Mouse (Mus musculus): ENCODE measurements around the gene Gm13288.
"Not testable (repeated sequence)": the region's sequence is repeated elsewhere in the genome, so short reads cannot be mapped to it uniquely, and the experiment has no call there.

Gene Gm13288

GRCm38 (mm10) chr4:88802954-88803353 is 2.4 kb upstream of the Gm13288 start, which contains the start of gene Gm13287:
Gm13287 (plus strand) TSS chr4:88803254.
- DNase-seq: not testable (repeated sequence)

GRCm38 (mm10) chr4:88805761-88806160 is 430 bp downstream of the Gm13288 start:
- not testable (repeated sequence) for DNase-seq

GRCm38 (mm10) chr4:88815928-88816327 is 10.6 kb downstream of the Gm13288 start, which contains the start of gene Ifna7:
Ifna7 (plus strand) TSS chr4:88816228.
- no peak for DNase-seq

- DNase-seq: no peak
Observed at GRCm38 (mm10) chr4:88819659-88820058, 14.3 kb downstream of the Gm13288 start, which contains the start of gene Ifna11. Ifna11 (plus strand) TSS chr4:88819959.

GRCm38 (mm10) chr4:88822995-88823394 is 17.7 kb downstream of the Gm13288 start:
- DNase-seq: no peak

GRCm38 (mm10) chr4:88827116-88827515 is 21.8 kb downstream of the Gm13288 start, which contains the start of gene Ifna6:
Ifna6 (plus strand) TSS chr4:88827416.
- DNase-seq: not testable (repeated sequence)

GRCm38 (mm10) chr4:88830523-88830922 is 25.2 kb downstream of the Gm13288 start:
- DNase-seq: peak; percentile 28

- DNase-seq: not testable (repeated sequence)
Observed at GRCm38 (mm10) chr4:88835225-88835624, 29.9 kb downstream of the Gm13288 start, which contains the start of gene Ifna5. Ifna5 (plus strand) TSS chr4:88835525.

- DNase-seq: no peak
Observed at GRCm38 (mm10) chr4:88838828-88839227, 33.5 kb downstream of the Gm13288 start.

GRCm38 (mm10) chr4:88840058-88840457 is 34.7 kb downstream of the Gm13288 start:
- DNase-seq: no peak

GRCm38 (mm10) chr4:88841438-88841911 is 36.1 kb downstream of the Gm13288 start, which contains the start of gene Ifna4:
Ifna4 (plus strand) TSS chr4:88841861.
- DNase-seq: no peak

GRCm38 (mm10) chr4:88845334-88845733 is 40.0 kb downstream of the Gm13288 start:
- DNase-seq: no peak

GRCm38 (mm10) chr4:88849698-88850097 is 44.4 kb downstream of the Gm13288 start, which contains the start of gene Ifna1:
Ifna1 (plus strand) TSS chr4:88850087.
- DNase-seq: no peak

GRCm38 (mm10) chr4:88851026-88851763 is 45.9 kb downstream of the Gm13288 start:
- DNase-seq: no peak
